Mouse (Mus musculus): Measurements from ENCODE around the gene Cnksr1. TPM values are rescaled to one million over a fixed set of nuclear protein-coding genes. Genes with fewer than 3 reads are reported as not detected.
"Not testable (repeated sequence)": the region's sequence is repeated elsewhere in the genome, so short reads cannot be mapped to it uniquely, and the experiment has no call there.

Gene Cnksr1
- polyA plus RNA-seq (2012; ENCODE audit: insufficient read depth, insufficient read length, missing spikeins): 0.63 TPM in 1 of 2 replicates, not detected in the other

GRCm38 (mm10) chr4:134238279-134238651 is at the start of gene Cnksr1:
Gene Cnksr1, minus strand, starts transcription at chr4:134238399.
- no peak within 1 kb of the TSS for H3K27ac ChIP-seq (replicated peaks; ENCODE audit: low read depth, low read length)
- H3K4me1 ChIP-seq (ENCODE audit: control insufficient read depth, insufficient read depth, insufficient read length, low read length): no peaks in the 10 kb centered on the region
- no peak within 1 kb of the TSS; the same call in 1 of the 2 replicates for H3K4me3 ChIP-seq (ENCODE audit: insufficient read depth, low read depth, low read length)

- H3K27ac ChIP-seq (replicated peaks; ENCODE audit: low read depth, low read length): peak within 1 kb of the TSS; percentile 86
- H3K4me3 ChIP-seq (ENCODE audit: insufficient read depth, low read depth, low read length): peak within 1 kb of the TSS; percentile 94
- H3K4me1 ChIP-seq (ENCODE audit: control insufficient read depth, insufficient read depth, insufficient read length, low read length): peaks cover 2% of the 10 kb centered on the region; the same call in 1 of the 2 replicates
Measured at GRCm38 (mm10) chr4:134287575-134288025, 49.4 kb upstream of the Cnksr1 start, which contains the start of gene Pdik1l. Gene Pdik1l, minus strand, starts transcription at chr4:134287895.

GRCm38 (mm10) chr4:134287168-134287564 is 49.0 kb upstream of the Cnksr1 start:
- Histone ChIP-seq H3K4me1 (ENCODE audit: control insufficient read depth, insufficient read depth, insufficient read length, low read length) (peaks cover 2% of the 10 kb centered on the region; the same call in 1 of the 2 replicates), H3K4me3 (ENCODE audit: insufficient read depth, low read depth, low read length) (peak overlapping the region; percentile 94), H3K27ac (replicated peaks; ENCODE audit: low read depth, low read length) (peak overlapping the region; percentile 86)

GRCm38 (mm10) chr4:134286226-134287167 is 48.3 kb upstream of the Cnksr1 start:
- Histone ChIP-seq H3K4me3 (ENCODE audit: insufficient read depth, low read depth, low read length) (peak overlapping the region; percentile 94), H3K27ac (replicated peaks; ENCODE audit: low read depth, low read length) (0 out of 2 replicates have a peak overlapping the region, but pooled peaks have one; percentile 8), H3K4me1 (ENCODE audit: control insufficient read depth, insufficient read depth, insufficient read length, low read length) (peaks cover 2% of the 10 kb centered on the region; the same call in 1 of the 2 replicates)

GRCm38 (mm10) chr4:134284942-134285341 is 46.7 kb upstream of the Cnksr1 start:
- H3K4me1 ChIP-seq (ENCODE audit: control insufficient read depth, insufficient read depth, insufficient read length, low read length): peaks cover 2% of the 10 kb centered on the region; the same call in 1 of the 2 replicates
- no peak overlapping the region for H3K4me3 ChIP-seq (ENCODE audit: insufficient read depth, low read depth, low read length)
- H3K27ac ChIP-seq (replicated peaks; ENCODE audit: low read depth, low read length): no peak overlapping the region

GRCm38 (mm10) chr4:134273417-134274345 is 35.5 kb upstream of the Cnksr1 start:
- H3K4me1 ChIP-seq (ENCODE audit: control insufficient read depth, insufficient read depth, insufficient read length, low read length): no peaks in the 10 kb centered on the region
- no peak overlapping the region for H3K4me3 ChIP-seq (ENCODE audit: insufficient read depth, low read depth, low read length)
- no peak overlapping the region for H3K27ac ChIP-seq (replicated peaks; ENCODE audit: low read depth, low read length)

- H3K27ac ChIP-seq (replicated peaks; ENCODE audit: low read depth, low read length): no peak overlapping the region
- H3K4me1 ChIP-seq (ENCODE audit: control insufficient read depth, insufficient read depth, insufficient read length, low read length): no peaks in the 10 kb centered on the region
- no peak overlapping the region for H3K4me3 ChIP-seq (ENCODE audit: insufficient read depth, low read depth, low read length)
Measured at GRCm38 (mm10) chr4:134272731-134273416, 34.7 kb upstream of the Cnksr1 start.

GRCm38 (mm10) chr4:134271979-134272378 is 33.8 kb upstream of the Cnksr1 start:
- H3K4me1 ChIP-seq (ENCODE audit: control insufficient read depth, insufficient read depth, insufficient read length, low read length): no peaks in the 10 kb centered on the region
- H3K27ac ChIP-seq (replicated peaks; ENCODE audit: low read depth, low read length): no peak overlapping the region
- H3K4me3 ChIP-seq (ENCODE audit: insufficient read depth, low read depth, low read length): no peak overlapping the region

GRCm38 (mm10) chr4:134269622-134270021 is 31.4 kb upstream of the Cnksr1 start:
- H3K4me3 ChIP-seq (ENCODE audit: insufficient read depth, low read depth, low read length); H3K4me1 ChIP-seq (ENCODE audit: control insufficient read depth, insufficient read depth, insufficient read length, low read length): not testable (repeated sequence)

GRCm38 (mm10) chr4:134268102-134268655 is 30.0 kb upstream of the Cnksr1 start:
- no peak overlapping the region for H3K27ac ChIP-seq (replicated peaks; ENCODE audit: low read depth, low read length)
- H3K4me1 ChIP-seq (ENCODE audit: control insufficient read depth, insufficient read depth, insufficient read length, low read length): no peaks in the 10 kb centered on the region
- no peak overlapping the region for H3K4me3 ChIP-seq (ENCODE audit: insufficient read depth, low read depth, low read length)

More at GRCm38 (mm10) chr4:134269622-134270021, 31.4 kb upstream of the Cnksr1 start:
- not testable (repeated sequence) for H3K27ac ChIP-seq (replicated peaks; ENCODE audit: low read depth, low read length)

GRCm38 (mm10) chr4:134265860-134266585 is 27.8 kb upstream of the Cnksr1 start:
- no peak overlapping the region for H3K4me3 ChIP-seq (ENCODE audit: insufficient read depth, low read depth, low read length)

GRCm38 (mm10) chr4:134263191-134263590 is 25.0 kb upstream of the Cnksr1 start:
- Histone ChIP-seq H3K27ac (replicated peaks; ENCODE audit: low read depth, low read length) (no peak overlapping the region), H3K4me1 (ENCODE audit: control insufficient read depth, insufficient read depth, insufficient read length, low read length) (no peaks in the 10 kb centered on the region), H3K4me3 (ENCODE audit: insufficient read depth, low read depth, low read length) (no peak overlapping the region)

More at GRCm38 (mm10) chr4:134265860-134266585, 27.8 kb upstream of the Cnksr1 start:
- Histone ChIP-seq H3K27ac (replicated peaks; ENCODE audit: low read depth, low read length) (peak overlapping the region; percentile 28; the same call in 1 of the 2 replicates), H3K4me1 (ENCODE audit: control insufficient read depth, insufficient read depth, insufficient read length, low read length) (no peaks in the 10 kb centered on the region)

- Histone ChIP-seq H3K4me1 (ENCODE audit: control insufficient read depth, insufficient read depth, insufficient read length, low read length) (peaks cover 5% of the 10 kb centered on the region), H3K4me3 (ENCODE audit: insufficient read depth, low read depth, low read length) (no peak overlapping the region), H3K27ac (replicated peaks; ENCODE audit: low read depth, low read length) (no peak overlapping the region)
Measured at GRCm38 (mm10) chr4:134258354-134258753, 20.2 kb upstream of the Cnksr1 start.

Measured in brown adipose tissue, adult 24 weeks (tissue).